Mouse (Mus musculus) left cerebral cortex, postnatal 36 days (tissue): ENCODE data around the gene Ppfibp1. TPM values are rescaled to one million over a fixed set of nuclear protein-coding genes. Genes with fewer than 3 reads are reported as not detected.

Experiments used
- DNase-seq, 2 experiments: peaks; one replicate each; pipeline ENCODE4 v3.0.0; 2021 to 2022; ENCODE audit warnings: low spot score in 2 of 2, mixed read lengths in 1 of 2
- intact Hi-C: fragments of 180-260 bp; cut with DNase I; formaldehyde crosslinking; loops from one replicate; pipeline ENCODE4 v1.15.1; 2025
- total RNA-seq, 2 experiments: library from RNA; stranded (reverse); gene quantifications; 2 replicates each; pipeline ENCODE4 v1.2.3; 2021

Ppfibp1 gene
- total RNA-seq, 2 experiments from 2014 or later, result 47.8 to 63.8 TPM

DNA sequence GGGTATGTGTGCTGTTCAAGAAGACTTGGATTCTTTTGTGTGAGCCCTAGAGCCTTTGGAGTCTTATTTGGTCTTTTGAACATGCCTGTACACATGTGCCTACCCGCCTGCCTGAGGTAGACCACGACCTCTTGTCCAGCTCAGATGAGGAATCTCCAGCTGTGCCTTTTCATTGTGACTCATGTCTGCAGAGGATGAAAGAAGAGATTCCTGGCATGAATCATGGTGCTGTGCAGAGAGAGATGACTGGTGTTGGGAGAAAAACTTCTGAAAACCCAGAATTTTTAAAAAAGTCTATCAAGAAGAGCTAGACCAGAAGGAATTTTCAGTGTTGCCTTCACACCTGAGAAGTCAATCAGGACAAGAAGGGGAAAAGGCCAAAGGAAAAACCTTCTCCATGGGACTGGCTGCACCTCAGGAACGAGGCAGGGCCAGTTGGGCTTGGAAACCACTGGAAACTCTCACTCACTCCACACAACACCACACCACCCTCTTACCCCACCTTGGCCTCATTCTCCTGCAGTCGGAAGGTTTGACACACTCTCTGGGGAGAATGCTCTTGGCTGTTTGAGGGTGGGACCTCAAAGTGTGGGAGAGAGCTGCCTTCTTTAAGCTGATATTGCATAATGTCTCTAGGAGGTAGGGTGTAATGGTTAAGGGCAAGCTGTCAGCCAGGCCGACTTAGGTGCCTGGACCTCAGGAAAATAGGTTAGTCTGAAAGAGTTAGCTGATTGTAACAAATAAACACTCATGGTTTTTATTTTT, 21.6 kb downstream of the Ppfibp1 start:
- intact Hi-C loops, result loop anchor here (5.0 kb wide), 1 partner anchor 47 kb away; no protein-coding TSS in a partner anchor
- no peak for DNase-seq

DNA sequence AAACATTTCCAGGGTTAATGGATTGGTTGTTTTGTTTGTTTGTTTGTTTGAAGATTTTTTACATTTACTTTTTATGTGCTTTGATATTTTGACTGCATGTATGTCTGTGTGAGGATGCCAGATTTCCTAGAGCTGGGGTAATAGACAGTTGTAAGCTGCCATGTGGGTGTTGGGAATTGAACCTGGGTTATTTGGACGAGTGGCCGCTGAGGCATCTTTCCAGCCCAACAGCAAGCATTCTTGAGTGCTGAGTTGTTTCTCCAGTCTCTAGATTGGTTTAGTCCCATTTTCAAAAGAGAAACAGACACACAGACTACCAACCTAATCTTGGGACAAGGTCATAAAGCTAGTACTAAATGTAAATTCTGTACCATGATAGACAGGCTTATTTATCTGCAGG, 22.5 kb downstream of the Ppfibp1 start:
- intact Hi-C loops, result no loop called here
- no peak for DNase-seq

DNA sequence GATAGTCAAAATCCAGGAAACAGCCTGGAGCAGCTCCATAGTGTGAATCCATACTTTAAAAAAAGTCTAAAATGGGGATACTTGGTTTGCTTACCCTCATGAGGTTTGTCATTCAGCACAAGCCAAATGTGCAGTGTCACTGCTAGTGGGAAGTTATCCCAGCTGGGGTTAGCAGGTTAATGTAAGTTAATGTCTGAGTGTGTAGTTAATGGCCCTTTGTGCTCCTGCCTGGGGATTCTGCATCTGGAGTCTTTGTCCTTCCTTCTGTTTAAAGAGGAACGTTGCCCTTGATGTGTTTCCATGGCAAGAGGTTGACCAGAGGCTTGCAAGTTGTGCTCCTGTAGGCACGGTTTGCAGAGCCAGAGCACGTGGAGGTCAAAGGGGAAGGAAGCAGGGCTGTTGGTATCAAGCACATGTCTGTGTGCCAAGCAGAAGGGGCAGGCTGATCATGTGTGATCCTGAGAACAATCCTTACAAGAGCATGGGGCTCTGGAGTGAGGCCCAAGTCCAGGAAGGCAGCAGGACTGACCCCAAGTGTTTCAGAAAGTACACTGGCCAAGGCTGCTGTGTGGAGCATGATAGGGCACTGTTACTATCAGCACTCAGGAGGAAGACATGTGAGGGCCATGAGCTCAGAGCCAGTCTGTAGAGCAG, 24.7 kb downstream of the Ppfibp1 start:
- intact Hi-C loops, result no loop called here
- no peak for DNase-seq

DNA sequence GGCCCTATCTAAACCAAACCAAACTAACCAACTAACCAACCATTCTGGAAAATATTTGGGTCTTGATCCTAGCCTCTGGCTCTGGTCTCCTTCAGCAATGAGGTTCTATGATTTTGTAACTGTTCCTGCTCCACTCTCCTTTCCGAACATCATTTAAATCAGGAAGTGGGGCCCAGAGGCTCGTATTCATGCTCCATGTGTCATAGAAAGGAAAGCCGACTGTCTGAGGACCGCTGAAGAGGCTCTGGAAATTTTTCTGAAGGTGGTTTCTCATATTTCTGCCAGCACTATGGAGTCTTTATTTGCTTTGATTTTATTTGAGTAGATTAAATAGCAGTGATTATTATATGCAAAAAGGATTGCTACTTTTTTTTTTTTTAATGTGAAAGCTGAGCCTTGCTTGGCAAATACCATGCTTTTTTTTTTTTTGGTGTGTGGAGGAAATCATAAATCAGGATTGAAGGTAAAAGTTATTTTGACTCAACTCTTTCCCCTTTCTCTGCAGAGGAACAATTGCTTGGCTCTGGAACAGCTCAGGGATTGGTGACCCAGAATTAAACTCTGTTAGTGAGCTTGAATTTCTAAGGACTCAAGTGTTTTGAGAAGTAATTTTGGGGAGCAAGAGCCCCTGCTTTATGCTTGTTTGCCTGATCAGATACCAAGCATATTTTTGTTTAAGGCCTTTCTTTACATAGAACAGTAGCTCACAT, 25.4 kb downstream of the Ppfibp1 start:
- DNase-seq, result no peak
- intact Hi-C loops, result no loop called here

DNA sequence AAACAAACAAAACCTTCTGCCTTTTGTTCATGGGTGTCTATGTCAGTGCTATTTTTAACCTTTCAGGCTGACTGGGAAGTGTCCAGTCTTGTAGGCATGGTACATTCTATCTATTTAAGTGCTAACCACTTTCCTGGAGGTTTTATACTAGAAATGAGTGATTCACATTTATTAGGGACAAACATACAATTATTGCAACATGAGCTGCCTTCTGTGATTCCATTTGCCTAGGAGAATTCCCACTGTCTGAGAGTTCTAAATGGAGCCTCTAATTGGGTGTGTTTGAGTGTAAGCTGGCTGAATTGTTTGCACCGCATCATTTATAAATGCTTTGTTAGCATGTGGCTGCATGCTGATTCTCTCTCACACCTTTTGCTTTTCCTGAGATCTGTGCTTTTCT, 27.5 kb downstream of the Ppfibp1 start:
- intact Hi-C loops, result no loop called here
- DNase-seq, result no peak

DNA sequence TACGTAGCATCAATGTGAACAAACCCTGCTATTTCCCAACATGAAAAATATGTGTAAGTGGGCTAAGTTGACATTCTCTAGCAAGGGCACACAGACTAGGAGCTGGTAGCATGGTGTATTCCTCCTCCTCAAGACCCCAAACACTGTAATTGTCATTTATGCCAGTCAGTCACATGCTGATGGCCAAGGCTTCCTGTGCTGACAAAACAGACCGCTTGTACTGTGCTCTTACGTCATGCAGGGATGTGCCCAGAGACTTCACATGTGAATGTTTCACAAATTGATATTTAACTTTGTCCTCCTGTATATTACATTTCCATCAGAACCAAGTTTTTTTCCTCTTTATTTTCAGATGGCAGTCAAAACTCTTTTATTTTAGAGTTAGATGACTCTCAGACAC, 29.1 kb downstream of the Ppfibp1 start:
- no peak for DNase-seq
- intact Hi-C loops, result no loop called here

DNA sequence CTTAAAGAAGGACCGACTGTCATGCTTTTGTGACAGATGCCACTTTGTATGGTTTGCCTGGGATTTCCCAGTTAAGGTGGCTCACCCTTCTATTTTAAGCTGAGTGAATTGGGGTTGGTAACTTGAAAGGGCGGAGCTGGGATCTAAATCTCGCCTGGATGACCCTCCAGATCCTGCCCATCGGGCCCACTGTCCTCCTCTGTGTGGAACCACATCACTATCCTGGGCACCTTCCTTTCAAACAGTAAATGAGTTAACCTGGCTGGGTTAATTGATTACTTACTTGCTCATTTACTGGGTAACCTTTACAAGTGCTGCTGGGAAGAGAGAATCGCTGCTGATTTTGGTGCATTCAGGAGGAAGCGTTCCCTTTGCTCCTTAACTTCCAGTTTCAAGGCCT, 30.1 kb downstream of the Ppfibp1 start:
- no peak for DNase-seq
- intact Hi-C loops, result no loop called here

DNA sequence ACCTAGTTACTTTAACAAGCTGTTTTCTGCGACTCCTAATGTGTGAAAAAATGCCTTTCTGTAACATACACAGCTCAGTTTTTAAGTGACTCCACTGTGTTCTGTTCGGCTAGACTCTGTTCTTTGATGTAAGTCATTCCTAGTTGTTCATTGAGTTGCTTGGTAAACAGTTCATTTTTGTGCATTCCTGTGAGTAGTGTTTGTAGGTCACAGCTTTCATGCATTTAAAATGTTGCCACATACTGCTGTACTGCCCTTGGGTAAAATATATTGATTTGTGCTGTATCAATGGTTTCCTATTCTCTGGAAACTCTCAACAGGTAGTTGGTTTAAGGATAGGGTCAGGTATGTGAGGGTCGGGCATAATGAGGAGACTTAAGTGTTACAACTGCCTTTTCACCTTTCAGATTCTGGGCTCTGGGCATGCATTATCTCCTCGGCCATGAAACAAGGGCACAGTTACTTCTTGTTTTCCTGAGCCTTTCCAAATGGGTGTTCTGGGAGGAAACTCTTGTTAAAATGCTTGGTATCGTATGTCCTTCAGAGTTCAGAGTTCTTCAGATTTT, 38.2 kb downstream of the Ppfibp1 start:
- intact Hi-C loops, result no loop called here
- DNase-seq, result no peak

DNA sequence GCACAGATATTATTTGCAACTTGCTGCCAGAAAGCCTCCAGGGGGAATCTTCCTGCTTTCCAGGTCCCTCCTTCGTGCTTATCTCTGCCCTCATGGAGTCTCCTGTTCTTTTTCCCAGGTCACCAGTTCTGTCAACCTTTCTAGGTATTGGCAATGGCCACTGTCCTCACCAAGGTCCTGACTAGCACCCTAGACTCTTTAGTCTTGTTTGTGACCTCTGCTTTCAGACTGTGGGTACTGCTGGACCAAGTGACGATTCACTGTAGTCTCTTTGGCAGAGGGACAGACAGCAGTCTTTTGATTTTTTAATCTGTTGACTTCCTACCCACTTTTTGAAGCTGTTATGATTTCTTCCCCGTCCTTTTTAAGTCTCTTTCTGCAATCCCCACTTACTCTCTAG, 39.8 kb downstream of the Ppfibp1 start:
- DNase-seq, result no peak
- intact Hi-C loops, result no loop called here

DNA sequence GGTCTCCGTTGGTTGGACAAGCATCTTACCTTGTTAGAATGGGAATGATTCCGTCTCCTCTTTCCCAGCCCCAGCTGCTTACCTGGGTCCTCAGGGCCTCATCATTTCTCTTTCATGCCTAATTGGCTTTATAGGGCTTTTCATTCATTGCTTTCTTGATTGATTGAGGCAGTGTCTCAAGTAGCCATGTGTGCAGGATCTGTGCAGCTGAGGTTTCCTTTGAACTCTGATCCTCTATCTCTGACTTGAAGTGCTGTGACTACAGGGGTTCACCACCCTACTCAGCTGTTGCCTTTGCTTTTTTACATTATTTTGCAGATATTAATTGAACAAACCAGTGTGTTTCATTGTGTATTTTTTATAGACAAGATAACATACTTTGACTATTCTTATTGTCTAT, 40.7 kb downstream of the Ppfibp1 start:
- intact Hi-C loops, result no loop called here
- DNase-seq, result no peak

DNA sequence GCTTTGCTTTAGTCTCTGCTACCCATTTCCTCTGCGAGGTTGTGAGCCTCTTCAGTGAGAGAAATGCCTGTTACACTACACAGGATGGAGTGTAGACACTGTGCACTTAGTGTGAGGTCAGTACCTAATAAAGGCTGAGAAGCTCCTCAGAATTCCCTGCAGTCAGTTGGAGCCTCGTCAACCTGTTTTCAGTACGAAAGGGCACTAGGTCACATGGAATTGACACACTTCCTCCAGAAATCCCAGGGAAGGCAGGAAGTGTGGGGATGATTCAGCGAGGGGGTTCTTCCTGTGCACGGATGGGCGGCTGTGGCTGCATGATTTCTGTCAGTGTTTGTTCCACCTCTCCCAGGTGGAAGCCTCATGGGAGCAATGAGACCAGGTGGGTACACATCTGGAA, 44.8 kb downstream of the Ppfibp1 start:
- intact Hi-C loops, result no loop called here

DNA sequence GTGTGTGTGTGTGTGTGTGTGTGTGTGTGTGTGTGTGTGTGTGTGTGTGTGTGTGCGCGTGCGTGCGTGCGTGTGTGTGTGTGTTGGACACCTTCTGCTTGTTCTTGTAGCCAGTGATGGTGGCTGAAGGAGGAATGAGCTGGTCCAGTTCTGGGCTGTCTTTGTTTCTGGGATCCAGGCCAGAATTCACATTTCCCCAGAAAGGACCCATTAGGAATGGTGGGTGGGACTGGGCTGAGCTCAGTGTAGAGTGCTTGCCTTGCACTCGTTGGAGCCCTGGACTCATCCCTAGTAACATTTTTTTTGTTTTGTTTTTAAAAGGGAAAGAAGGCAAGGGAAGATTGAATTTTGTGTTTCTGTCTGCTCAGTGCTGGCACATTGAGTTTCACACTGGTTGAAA, 47.7 kb downstream of the Ppfibp1 start:
- no peak for DNase-seq
- intact Hi-C loops, result no loop called here

More for the DNA sequence above, 44.8 kb downstream of the Ppfibp1 start:
- DNase-seq, result no peak

DNA sequence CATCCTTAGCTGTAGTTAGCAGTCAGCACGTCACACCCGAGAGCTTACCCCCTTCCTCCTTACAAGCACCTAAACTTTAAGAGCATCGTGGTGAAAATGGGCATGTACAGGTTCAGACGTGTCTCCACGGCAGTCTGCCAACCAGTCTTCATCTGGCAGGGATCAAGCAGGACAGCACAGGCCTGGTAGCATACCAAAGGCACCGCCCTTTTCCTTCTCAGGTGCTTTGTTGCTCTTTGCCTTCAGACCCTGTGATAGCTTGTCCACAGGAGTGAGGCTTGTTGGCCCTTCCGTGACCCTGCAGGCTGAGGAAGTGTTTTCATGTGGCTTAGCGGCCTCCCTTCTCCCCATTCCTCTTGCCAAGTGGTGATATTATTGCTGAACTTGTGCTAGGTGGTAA, 50.7 kb downstream of the Ppfibp1 start:
- intact Hi-C loops, result no loop called here
- DNase-seq, result no peak

DNA sequence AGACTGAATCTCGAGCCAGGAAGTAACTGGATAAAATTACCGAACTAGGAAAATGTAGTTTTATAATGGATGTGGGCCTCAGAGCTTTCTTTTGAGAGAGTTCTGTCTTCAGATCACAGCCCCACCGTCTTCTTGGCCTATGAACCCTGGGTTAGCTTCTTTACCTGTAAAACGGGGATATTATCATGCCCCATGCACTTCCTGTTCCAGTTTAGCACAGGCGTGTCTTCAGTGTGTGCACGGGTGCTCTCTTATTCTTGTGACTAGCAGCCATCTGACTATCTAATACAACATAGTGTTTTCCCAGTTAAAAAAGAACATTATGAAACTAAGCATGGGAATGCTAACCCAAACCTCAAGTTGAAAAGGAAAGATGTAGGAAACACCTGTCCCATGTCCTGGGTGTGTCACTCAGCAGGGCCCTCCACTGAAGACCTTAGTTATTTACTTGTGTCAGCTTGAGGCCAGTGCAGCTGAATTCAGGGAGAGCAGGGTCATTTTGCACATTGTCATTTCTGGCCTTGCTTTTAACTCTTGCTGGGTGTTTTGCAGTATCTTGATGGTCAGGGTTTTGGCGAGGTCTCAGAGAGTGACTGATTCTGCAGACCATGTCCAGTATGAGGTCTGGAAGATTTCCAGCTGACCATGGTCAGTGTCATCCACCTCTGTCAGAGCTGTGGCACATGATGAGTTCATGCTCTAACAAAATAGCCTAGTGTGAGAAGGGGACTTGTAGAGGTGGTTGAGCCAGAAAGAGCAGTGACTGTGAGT, 53.4 kb downstream of the Ppfibp1 start:
- intact Hi-C loops, result no loop called here
- no peak for DNase-seq

DNA sequence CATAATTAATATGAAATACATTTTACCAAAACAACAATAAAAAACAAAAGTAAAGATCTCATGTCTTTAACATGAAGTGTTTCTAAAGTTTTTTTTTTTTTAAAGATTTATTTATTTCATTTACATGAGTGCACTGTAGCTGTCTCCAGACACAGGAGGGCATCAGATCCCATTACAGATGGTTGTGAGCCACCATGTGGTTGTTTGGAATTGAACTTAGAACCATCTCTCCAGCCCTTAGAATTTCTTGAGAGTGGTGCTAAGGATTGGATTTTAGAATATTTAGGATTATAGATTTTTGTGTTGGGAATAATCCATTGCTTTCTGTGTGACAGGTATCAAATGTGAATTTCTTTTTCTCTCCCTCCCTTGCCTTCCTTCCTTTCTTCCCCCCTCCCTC, 55.7 kb downstream of the Ppfibp1 start:
- no peak for DNase-seq
- intact Hi-C loops, result no loop called here

DNA sequence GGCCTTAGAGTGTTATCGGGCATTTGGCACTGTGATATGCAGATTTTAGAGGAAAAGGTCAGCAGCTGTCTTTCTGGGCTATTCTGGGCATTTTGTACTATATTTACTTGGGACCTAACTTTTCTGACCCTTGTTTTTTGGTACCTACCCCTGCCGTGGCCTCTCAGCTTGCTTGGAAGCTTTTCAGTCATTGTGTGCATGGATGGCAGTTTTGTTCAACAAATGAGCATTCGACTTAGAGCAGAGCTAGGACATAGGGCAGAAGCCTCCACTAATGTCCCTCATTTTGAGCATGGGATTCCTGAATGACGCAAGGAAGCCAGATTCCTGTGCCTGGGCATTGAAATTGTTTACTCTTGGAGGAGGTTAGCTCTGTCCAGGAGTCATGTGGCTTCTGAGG, 56.5 kb downstream of the Ppfibp1 start:
- intact Hi-C loops, result no loop called here
- no peak for DNase-seq

DNA sequence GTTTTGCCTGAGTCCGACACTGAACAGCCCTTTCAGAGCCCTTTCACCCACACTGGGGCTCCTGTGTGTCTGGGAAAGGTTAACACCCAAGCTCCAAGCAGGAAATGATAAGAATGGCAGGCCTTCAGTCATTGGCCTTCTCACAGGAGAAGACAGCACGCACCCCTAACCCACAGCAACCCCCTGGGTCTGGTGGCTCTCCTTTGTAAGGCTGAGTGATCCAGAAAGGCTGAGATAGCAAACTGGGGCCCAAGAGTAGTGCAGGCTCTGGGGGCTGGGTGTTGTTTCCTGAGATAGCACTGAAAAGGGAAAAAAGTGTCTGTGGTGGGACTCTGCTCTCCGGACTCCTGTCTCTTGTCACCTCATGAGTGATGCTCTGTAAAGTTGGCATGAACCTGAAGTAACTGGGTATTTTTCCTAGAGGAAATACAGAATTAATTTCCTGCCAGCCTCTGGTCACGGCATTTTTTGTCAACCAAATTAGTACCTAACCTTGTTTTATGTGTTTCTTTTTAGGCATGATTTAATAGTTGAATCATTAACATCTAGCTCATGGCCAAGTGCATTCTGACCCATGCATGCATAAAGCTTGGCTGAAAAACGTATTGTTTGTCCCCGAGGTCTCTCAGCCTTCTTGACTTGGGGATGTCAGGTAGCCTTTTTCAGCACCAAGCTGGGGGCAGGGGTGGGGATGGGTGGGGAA, 58.2 kb downstream of the Ppfibp1 start:
- no peak for DNase-seq
- intact Hi-C loops, result no loop called here

DNA sequence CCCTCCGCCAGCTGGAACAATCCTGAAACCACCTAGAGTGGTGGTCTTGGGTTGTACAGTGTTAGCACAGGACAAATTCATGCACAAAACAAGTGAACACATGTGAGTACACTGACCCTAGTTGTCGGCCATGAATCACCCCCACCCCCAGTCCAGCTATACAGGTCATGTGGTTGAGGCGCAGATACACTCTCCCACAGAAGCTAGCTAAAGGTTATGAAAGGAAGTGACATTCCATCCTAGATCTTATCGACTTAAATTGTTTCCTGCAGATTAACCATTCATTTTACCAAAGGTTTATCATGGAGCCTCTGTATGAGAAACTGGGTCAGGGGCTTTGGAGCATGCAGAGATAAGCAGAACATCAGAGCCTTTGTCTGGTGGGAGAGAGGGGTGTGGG, 58.9 kb downstream of the Ppfibp1 start:
- no peak for DNase-seq
- intact Hi-C loops, result no loop called here
